Mouse (Mus musculus) neural tube, embryonic 14.5 days (tissue): ENCODE data around the gene Pxn. TPM values are rescaled to one million over a fixed set of nuclear protein-coding genes. Genes with fewer than 3 reads are reported as not detected.

ENCODE experiments used
- ATAC-seq: fragments of 200-750 bp; cut with Nextera tagmentation; 2 replicates; pipeline ENCODE4 v1.8.0; 2017; ENCODE audit warnings: low read depth, mild to moderate bottlenecking, moderate TSS enrichment, moderate library complexity
- H3K27ac ChIP-seq: fragments of 300-500 bp; sonication (generic); 2 replicates; pipeline ENCODE4 v1.5.1; 2014; ENCODE audit warnings: low read depth, mild to moderate bottlenecking, control low read depth, low read length, moderate library complexity, mixed read lengths
- H3K27me3 ChIP-seq: fragments of 300-500 bp; sonication (generic); 2 replicates; pipeline ENCODE4 v1.6.1; 2014; ENCODE audit warnings: low read length; ENCODE audit not compliant: control insufficient read depth, insufficient read depth
- H3K36me3 ChIP-seq: fragments of 300-500 bp; sonication (generic); 2 replicates; pipeline ENCODE4 v1.6.1; 2014; ENCODE audit warnings: low read length, mixed read lengths; ENCODE audit not compliant: control insufficient read depth, insufficient read depth
- H3K4me1 ChIP-seq: fragments of 300-500 bp; sonication (generic); 2 replicates; pipeline ENCODE4 v1.6.1; 2014; ENCODE audit warnings: low read length; ENCODE audit not compliant: control insufficient read depth, insufficient read depth
- H3K4me2 ChIP-seq: fragments of 300-500 bp; sonication (generic); 2 replicates; pipeline ENCODE4 v1.6.1; 2014; ENCODE audit warnings: mild to moderate bottlenecking, low read depth, low read length, control low read depth
- H3K4me3 ChIP-seq: fragments of 300-500 bp; sonication (generic); 2 replicates; pipeline ENCODE4 v1.5.1; 2014; ENCODE audit warnings: low read depth, low read length, control low read depth, mixed read lengths
- H3K9ac ChIP-seq: fragments of 300-500 bp; sonication (generic); replicated peaks from 2 replicates; pipeline ENCODE4 v1.6.1; 2014; ENCODE audit warnings: low read depth, mild to moderate bottlenecking, control low read depth, low read length, mixed read lengths
- H3K9me3 ChIP-seq: fragments of 300-500 bp; sonication (generic); 2 replicates; pipeline ENCODE4 v1.6.1; 2016; ENCODE audit warnings: low read length; ENCODE audit not compliant: control insufficient read depth
- WGBS: fragments of 180-500 bp; shearing (Covaris S2); extraction: QIAGEN DNeasy Blood & Tissue Kit; methylation state at CpG from one replicate; pipeline ENCODE4 v1.1.7; 2014; 5-methylcytosine and 5-hydroxymethylcytosine counted together
- polyA plus RNA-seq: library from polyadenylated mRNA; unstranded; fragments of >200 nt; fragmentation: Nextera tagmentation; extraction: Ambion mirVana; gene quantifications from 2 replicates; pipeline ENCODE4 v1.2.1, GENCODE M21; 2014

The Pxn gene
- polyA plus RNA-seq, 1 experiment from 2014 or later, result 8.5 TPM

DNA sequence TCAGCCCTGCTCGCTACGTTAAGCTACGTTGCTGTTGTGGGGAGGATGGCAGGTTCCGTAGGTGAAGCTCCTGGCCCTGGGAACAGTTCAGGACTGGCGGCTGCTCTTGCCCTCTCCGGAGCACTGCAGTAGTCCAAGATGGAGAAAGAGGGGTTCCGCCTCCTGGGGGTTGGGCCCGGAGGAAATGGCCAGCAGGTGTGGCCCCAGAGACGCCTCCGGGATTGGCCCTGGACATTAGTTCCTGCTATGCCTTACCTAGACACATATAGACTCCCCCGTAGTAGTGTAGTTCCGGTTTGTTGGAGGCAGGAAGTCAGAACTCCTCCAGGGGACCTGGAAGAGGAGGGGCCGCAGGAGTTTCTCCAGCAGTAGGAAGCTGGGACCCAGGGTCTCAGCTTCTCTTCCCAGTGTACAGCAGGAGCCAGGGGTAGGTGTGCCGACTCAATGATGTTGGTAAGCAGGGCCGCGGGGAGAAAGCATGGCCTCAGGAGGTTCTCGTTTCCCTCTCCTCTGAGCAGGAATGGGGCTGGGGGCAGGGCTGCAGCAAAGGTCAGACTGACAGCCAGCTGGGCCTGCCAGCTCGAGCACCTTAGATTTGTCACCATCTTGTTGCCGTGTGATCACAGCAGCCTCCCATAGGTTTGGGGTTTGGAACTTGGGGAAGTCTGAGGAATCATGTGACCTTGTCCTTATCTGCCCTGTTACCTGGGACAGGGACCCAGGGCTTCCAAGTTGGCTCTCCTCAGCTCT lies 36.3 kb downstream of the Pxn start:
- H3K36me3 ChIP-seq, result 0 out of 2 replicates have a peak, but pooled peaks cover 7% of the 10 kb centered on the region
- 0 out of 2 replicates have a peak overlapping the region, but pooled peaks have one; percentile 18 for H3K27ac ChIP-seq
- no peak for ATAC-seq
- no peak overlapping the region for H3K9ac ChIP-seq
- no peaks in the 10 kb centered on the region for H3K9me3 ChIP-seq
- no peak overlapping the region for H3K4me3 ChIP-seq
- H3K27me3 ChIP-seq, result no peaks in the 10 kb centered on the region
- no peak overlapping the region for H3K4me2 ChIP-seq
- H3K4me1 ChIP-seq, result peaks cover 20% of the 10 kb centered on the region
- 70% methylated on average over 19 of the region's 19 CpGs for WGBS

DNA sequence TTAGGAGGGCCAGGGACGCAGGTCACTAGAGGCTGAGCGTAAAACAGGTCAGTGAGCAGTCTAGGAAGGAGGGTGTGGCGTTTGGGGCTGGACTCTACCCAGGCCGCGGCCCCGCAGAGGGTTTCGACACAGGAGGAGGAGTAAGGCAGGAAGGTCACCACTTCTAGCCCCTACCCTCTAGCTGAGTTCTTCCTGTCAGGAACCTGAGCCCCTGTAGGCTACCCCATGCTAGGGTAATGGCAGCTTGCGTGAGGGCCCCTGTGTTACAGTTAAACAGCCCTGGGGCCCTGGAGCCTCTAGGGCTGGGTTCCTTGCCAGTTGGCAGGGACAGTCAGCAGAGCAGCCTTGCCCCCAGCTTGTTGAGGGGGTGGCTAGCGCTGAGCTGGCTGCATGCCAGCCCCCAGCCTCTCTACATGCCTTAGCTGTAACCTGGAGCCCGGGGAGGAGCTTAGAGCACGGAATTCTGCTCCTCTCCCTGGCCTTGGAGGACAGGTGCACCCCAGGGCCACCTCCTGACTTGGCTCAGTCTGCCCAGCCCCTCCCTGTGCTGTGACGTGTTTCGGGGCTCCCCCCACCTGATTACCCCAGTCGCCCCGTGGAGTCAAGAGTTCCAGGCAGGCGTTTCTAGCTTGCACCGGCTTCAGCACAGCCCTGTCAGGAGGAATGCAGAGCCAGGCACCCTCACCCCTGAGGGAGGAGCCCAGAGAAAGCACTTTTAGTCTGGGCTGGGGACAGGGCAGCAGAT lies 37.2 kb downstream of the Pxn start:
- peak overlapping the region; percentile 8; the same call in 1 of the 2 replicates for H3K4me2 ChIP-seq
- H3K36me3 ChIP-seq, result peaks cover 9% of the 10 kb centered on the region; the same call in 1 of the 2 replicates
- ATAC-seq, result peak; percentile 70; the same call in 1 of the 2 replicates
- H3K27ac ChIP-seq, result no peak overlapping the region
- H3K9me3 ChIP-seq, result no peaks in the 10 kb centered on the region
- H3K27me3 ChIP-seq, result no peaks in the 10 kb centered on the region
- WGBS, result 54% methylated on average over 17 of the region's 17 CpGs
- 0 out of 2 replicates have a peak, but pooled peaks cover 15% of the 10 kb centered on the region for H3K4me1 ChIP-seq
- H3K9ac ChIP-seq, result 0 out of 2 replicates have a peak overlapping the region, but pooled peaks have one; percentile 1
- no peak overlapping the region for H3K4me3 ChIP-seq

DNA sequence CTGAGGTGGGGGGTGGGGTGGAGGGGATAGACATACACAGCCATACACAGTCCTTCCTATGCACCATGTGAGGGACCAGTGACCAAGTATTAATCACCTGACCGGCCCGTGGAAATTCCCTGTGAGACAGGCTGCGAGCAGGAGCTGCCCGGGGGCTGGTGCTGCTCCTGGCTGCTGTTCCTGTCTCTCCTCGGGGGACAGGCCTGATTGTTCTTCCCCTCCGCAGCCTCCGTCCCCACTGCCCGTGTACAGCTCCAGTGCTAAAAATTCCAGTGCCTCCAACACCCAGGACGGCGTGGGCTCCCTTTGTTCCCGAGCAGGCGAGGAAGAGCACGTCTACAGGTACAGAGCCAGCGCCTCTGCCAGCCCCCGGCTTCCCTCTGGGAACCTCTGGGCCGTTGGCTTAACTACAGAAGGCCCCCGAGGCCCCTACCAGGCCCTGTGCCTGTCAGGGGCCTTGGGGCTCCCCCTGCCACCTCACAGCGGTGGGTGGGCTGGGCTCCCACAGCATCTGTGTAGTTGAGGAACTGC lies 38.2 kb downstream of the Pxn start:
- Histone ChIP-seq H3K9me3 (no peaks in the 10 kb centered on the region), H3K4me3 (no peak overlapping the region), H3K4me1 (0 out of 2 replicates have a peak, but pooled peaks cover 15% of the 10 kb centered on the region), H3K27me3 (no peaks in the 10 kb centered on the region), H3K27ac (no peak overlapping the region), H3K9ac (no peak overlapping the region), H3K4me2 (no peak overlapping the region), H3K36me3 (peaks cover 16% of the 10 kb centered on the region; the same call in 1 of the 2 replicates)
- WGBS, result 59% methylated on average over 18 of the region's 18 CpGs
- no peak for ATAC-seq

DNA sequence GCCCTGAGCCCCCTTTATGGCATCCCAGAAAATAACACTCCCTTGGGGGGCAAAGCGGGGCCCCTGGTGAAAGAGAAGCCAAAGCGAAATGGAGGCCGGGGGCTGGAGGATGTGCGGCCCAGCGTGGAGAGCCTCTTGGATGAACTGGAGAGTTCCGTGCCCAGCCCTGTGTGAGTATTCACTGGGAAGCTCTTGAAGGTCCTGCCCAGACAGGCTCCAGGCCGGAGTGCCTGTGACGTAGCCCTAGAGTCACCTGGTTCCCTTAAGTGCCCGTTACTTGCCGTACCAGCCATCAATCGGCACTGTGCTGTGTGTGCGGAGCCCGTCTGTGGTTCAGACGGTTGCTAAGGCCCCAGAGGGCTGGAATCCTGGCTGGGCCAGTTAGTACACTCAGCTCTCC lies 39.2 kb downstream of the Pxn start:
- no peak for ATAC-seq
- Histone ChIP-seq H3K27me3 (no peaks in the 10 kb centered on the region), H3K9ac (no peak overlapping the region), H3K36me3 (peaks cover 16% of the 10 kb centered on the region; the same call in 1 of the 2 replicates), H3K4me2 (no peak overlapping the region), H3K4me3 (no peak overlapping the region), H3K27ac (no peak overlapping the region), H3K4me1 (0 out of 2 replicates have a peak, but pooled peaks cover 15% of the 10 kb centered on the region), H3K9me3 (no peaks in the 10 kb centered on the region)
- 79% methylated on average over 14 of the region's 14 CpGs for WGBS

DNA sequence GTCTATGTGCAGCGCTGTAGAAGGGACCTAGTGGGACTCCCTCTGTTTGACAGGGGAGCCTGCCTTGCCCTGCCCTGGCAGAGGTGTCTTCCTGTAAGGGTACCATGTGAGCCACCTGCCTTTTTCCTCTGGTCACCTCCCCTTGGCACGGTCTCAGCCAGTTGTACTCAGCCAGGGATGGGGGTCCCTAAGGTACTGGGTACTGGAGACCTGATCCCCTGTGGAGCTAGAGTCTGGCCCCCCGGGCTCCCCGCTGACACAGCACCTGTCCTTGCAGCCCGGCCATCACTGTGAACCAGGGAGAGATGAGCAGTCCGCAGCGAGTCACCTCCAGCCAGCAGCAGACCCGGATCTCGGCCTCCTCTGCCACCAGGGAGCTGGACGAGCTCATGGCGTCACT lies 40.1 kb downstream of the Pxn start:
- Histone ChIP-seq H3K4me1 (0 out of 2 replicates have a peak, but pooled peaks cover 15% of the 10 kb centered on the region), H3K4me3 (no peak overlapping the region), H3K36me3 (peaks cover 16% of the 10 kb centered on the region; the same call in 1 of the 2 replicates), H3K27ac (no peak overlapping the region), H3K4me2 (no peak overlapping the region), H3K9ac (no peak overlapping the region), H3K27me3 (no peaks in the 10 kb centered on the region), H3K9me3 (no peaks in the 10 kb centered on the region)
- ATAC-seq, result no peak
- WGBS, result 77% methylated on average over 11 of the region's 11 CpGs

DNA sequence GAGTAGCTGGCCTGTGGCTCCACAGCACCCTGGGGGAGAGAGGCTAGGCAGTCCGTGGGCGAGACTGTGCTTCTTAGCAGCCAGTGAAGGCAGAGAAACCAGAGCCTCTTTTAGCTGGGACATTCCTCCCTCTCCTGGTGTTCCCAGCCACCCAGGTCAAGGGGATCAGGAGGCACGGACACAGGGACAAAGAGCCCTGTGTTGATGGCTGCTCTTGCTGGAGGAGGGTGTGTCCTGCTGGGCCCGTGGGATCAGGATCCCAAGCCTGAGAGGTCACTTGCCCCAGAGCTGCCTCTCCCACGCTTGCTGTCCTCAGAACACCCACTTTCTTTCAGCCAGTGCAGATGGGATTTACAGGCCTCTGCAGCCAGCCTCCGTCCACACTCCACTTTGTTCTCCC lies 40.5 kb downstream of the Pxn start:
- Histone ChIP-seq H3K27me3 (no peaks in the 10 kb centered on the region), H3K4me3 (no peak overlapping the region), H3K4me1 (0 out of 2 replicates have a peak, but pooled peaks cover 15% of the 10 kb centered on the region), H3K9ac (no peak overlapping the region), H3K36me3 (peaks cover 19% of the 10 kb centered on the region; the same call in 1 of the 2 replicates), H3K27ac (no peak overlapping the region), H3K9me3 (no peaks in the 10 kb centered on the region), H3K4me2 (no peak overlapping the region)
- ATAC-seq, result no peak
- WGBS, result 61% methylated on average over 6 of the region's 6 CpGs

DNA sequence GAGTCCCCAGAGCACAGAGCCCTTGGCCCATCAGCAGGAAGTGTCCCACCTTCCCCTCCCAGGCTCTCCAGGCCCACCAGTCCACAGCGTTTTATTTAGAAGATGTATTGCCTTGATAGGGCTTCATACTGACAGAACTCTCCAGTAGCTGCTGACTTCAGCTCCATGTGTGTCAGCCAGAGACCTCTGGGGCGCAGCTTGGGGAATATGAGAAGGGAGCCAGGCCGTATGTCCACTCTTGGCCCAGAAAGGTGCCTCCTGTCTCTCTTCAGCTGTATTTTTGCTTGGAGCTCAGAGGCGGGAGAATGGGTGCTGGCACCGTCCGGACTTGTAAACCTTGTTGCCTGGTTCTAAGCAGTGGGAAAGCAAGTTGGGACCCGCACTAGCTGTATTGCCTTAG lies 40.9 kb downstream of the Pxn start:
- Histone ChIP-seq H3K9ac (no peak overlapping the region), H3K4me3 (no peak overlapping the region), H3K4me2 (no peak overlapping the region), H3K27ac (no peak overlapping the region), H3K36me3 (peaks cover 21% of the 10 kb centered on the region; the same call in 1 of the 2 replicates), H3K27me3 (no peaks in the 10 kb centered on the region), H3K9me3 (no peaks in the 10 kb centered on the region), H3K4me1 (0 out of 2 replicates have a peak, but pooled peaks cover 15% of the 10 kb centered on the region)
- WGBS, result 85% methylated on average over 7 of the region's 7 CpGs
- no peak for ATAC-seq

DNA sequence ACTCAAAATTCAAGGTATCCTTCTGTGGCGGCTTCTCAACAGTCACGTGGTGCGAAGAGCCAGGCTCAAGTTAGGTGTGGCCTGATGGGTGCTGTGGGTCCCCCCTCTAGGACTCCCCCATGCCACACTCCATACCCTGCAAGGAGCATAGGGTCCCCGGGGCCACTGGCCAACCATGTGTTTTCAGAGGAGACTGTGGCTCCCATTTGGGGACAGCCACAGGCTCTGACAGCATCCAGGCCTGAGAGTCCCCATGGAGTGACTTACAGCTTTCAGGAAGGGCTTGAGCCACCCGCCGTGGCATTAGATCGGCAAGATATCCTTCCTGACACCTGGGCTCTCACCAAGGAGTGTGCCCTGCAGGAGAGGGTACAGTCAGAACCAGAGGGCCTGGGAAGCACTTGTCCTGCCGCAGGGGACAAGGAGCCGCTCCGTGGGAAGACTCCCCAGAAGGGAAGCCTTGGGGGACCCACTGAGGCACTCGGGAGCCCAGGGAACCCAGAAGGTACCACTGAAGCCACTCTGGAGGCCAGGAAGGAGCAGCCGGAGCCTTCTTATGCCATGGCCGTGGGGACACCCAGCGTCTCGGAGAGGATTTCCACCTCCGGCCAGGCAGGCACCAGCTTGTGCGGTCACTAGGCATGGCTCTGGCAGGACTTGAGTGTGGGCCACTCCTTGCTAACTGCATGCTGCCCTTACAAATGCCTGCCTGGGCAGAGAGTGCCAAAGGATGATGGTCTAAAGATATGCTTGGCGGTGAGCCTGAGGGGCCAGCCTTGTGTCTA lies 42.2 kb downstream of the Pxn start:
- Histone ChIP-seq H3K27ac (no peak overlapping the region), H3K4me2 (no peak overlapping the region), H3K4me3 (no peak overlapping the region), H3K9ac (no peak overlapping the region), H3K36me3 (peaks cover 26% of the 10 kb centered on the region; the same call in 1 of the 2 replicates), H3K9me3 (no peaks in the 10 kb centered on the region), H3K27me3 (no peaks in the 10 kb centered on the region), H3K4me1 (0 out of 2 replicates have a peak, but pooled peaks cover 4% of the 10 kb centered on the region)
- ATAC-seq, result no peak
- WGBS, result 95% methylated on average over 18 of the region's 18 CpGs
